Mouse (Mus musculus): ENCODE data around the gene Npl.

- TF ChIP-seq CTCF (IDR thresholded peaks at IDR 0.05; ENCODE audit: low read depth), result no peak
- no peak for TF ChIP-seq EP300 (optimal IDR thresholded peaks at IDR 0.05)
Observed at GRCm38 (mm10) chr1:153531677-153532233, 18.1 kb downstream of the Npl start.
